Mouse (Mus musculus): ENCODE data around the gene Cpne8.

The Cpne8 gene

DNA sequence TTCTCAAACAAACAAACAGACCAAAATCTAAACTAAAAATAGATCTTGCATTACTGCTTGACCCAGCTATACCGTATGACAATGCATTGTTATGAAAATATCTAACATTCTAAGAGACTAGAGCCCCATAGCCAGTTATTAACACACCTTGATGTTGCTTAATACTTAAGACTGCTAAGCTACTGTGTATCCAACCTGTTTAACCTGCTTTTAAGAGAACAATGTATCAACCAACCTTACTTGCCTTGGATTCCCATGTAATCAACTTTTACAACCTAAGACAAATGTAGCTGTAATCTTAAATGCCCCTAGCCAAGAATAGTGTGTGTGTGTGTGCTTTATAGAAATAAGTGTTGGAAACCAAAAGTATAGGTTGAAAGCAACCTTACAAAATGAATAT lies 233.2 kb downstream of the Cpne8 start:
- no peak for DNase-seq
